Mouse (Mus musculus) midbrain, embryonic 15.5 days (tissue): Measurements from ENCODE around the gene Cd19. TPM values are rescaled to one million over a fixed set of nuclear protein-coding genes. Genes with fewer than 3 reads are reported as not detected.

Source experiments
- ATAC-seq: fragments of 200-750 bp; cut with Nextera tagmentation; replicated peaks from 2 replicates; pipeline ENCODE4 v1.8.0; 2017; ENCODE audit warnings: moderate TSS enrichment
- H3K27ac ChIP-seq: fragments of 300-500 bp; sonication (generic); 2 replicates; pipeline ENCODE4 v1.5.1; 2015; ENCODE audit warnings: mild to moderate bottlenecking, inconsistent platforms
- H3K27me3 ChIP-seq: fragments of 300-500 bp; sonication (generic); replicated peaks from 2 replicates; pipeline ENCODE4 v1.6.1; 2015; ENCODE audit warnings: inconsistent platforms
- H3K36me3 ChIP-seq: fragments of 300-500 bp; sonication (generic); replicated peaks from 2 replicates; pipeline ENCODE4 v1.6.1; 2015; ENCODE audit warnings: inconsistent platforms
- H3K4me1 ChIP-seq: fragments of 300-500 bp; sonication (generic); 2 replicates; pipeline ENCODE4 v1.6.1; 2015; ENCODE audit warnings: inconsistent platforms
- H3K4me2 ChIP-seq: fragments of 300-500 bp; sonication (generic); 2 replicates; pipeline ENCODE4 v1.6.1; 2015; ENCODE audit warnings: inconsistent platforms, mild to moderate bottlenecking, moderate library complexity
- H3K4me3 ChIP-seq: fragments of 300-500 bp; sonication (generic); 2 replicates; pipeline ENCODE4 v1.5.1; 2015; ENCODE audit warnings: mild to moderate bottlenecking, inconsistent platforms
- H3K9ac ChIP-seq: fragments of 300-500 bp; sonication (generic); 2 replicates; pipeline ENCODE4 v1.6.1; 2015; ENCODE audit warnings: mild to moderate bottlenecking, inconsistent platforms
- H3K9me3 ChIP-seq: fragments of 300-500 bp; sonication (generic); 2 replicates; pipeline ENCODE4 v1.6.1; 2016; ENCODE audit warnings: inconsistent platforms
- WGBS: fragments of 180-500 bp; shearing (Covaris S2); methylation state at CpG from one replicate; pipeline ENCODE4 v1.1.7; 2015; ENCODE audit warnings: mixed read lengths; 5-methylcytosine and 5-hydroxymethylcytosine counted together
- polyA plus RNA-seq: library from polyadenylated mRNA; unstranded; fragments of >200 nt; fragmentation: Nextera tagmentation; extraction: Ambion mirVana; gene quantifications from 2 replicates; pipeline ENCODE4 v1.2.1, GENCODE M21; 2015

The Cd19 gene
- polyA plus RNA-seq = 0.31 TPM in 1 of 2 replicates, not detected in the other

GRCm38 (mm10) chr7:126414725-126415124 lies at the start of gene Cd19:
Gene Cd19, minus strand, starts transcription at chr7:126414889.
- H3K4me3 ChIP-seq = no peak within 1 kb of the TSS
- H3K9me3 ChIP-seq = no peaks in the 10 kb centered on the region
- 93% methylated on average over 6 of the region's 6 CpGs for WGBS
- H3K9ac ChIP-seq = no peak within 1 kb of the TSS
- no peak for ATAC-seq
- H3K27me3 ChIP-seq = no peaks in the 10 kb centered on the region
- no peaks in the 10 kb centered on the region for H3K4me1 ChIP-seq
- no peak within 1 kb of the TSS for H3K27ac ChIP-seq
- H3K36me3 ChIP-seq = no peaks in the 10 kb centered on the region
- no peak within 1 kb of the TSS for H3K4me2 ChIP-seq

GRCm38 (mm10) chr7:126464121-126464520 lies 49.4 kb upstream of the Cd19 start:
- ATAC-seq = no peak
- H3K4me3 ChIP-seq = no peak overlapping the region
- H3K27ac ChIP-seq = no peak overlapping the region
- WGBS = 61% methylated on average over 4 of the region's 4 CpGs
- H3K27me3 ChIP-seq = 0 out of 2 replicates have a peak, but pooled peaks cover 3% of the 10 kb centered on the region
- H3K9me3 ChIP-seq = no peaks in the 10 kb centered on the region
- no peak overlapping the region for H3K4me2 ChIP-seq
- H3K36me3 ChIP-seq = peaks cover 21% of the 10 kb centered on the region; the same call in 1 of the 2 replicates
- no peaks in the 10 kb centered on the region for H3K4me1 ChIP-seq
- no peak overlapping the region for H3K9ac ChIP-seq

GRCm38 (mm10) chr7:126463547-126463946 lies 48.9 kb upstream of the Cd19 start:
- peaks cover 16% of the 10 kb centered on the region; the same call in 1 of the 2 replicates for H3K36me3 ChIP-seq
- 63% methylated on average over 4 of the region's 4 CpGs for WGBS
- H3K9me3 ChIP-seq = no peaks in the 10 kb centered on the region
- no peak overlapping the region for H3K9ac ChIP-seq
- no peaks in the 10 kb centered on the region for H3K4me1 ChIP-seq
- H3K4me2 ChIP-seq = no peak overlapping the region
- H3K27me3 ChIP-seq = 0 out of 2 replicates have a peak, but pooled peaks cover 3% of the 10 kb centered on the region
- no peak overlapping the region for H3K4me3 ChIP-seq
- ATAC-seq = no peak
- no peak overlapping the region for H3K27ac ChIP-seq

GRCm38 (mm10) chr7:126463004-126463403 lies 48.3 kb upstream of the Cd19 start, which contains the start of gene Atp2a1:
Gene Atp2a1, minus strand, starts transcription at chr7:126463108.
- ATAC-seq = no peak
- Histone ChIP-seq H3K27me3 (0 out of 2 replicates have a peak, but pooled peaks cover 3% of the 10 kb centered on the region), H3K4me1 (no peaks in the 10 kb centered on the region), H3K4me3 (no peak within 1 kb of the TSS), H3K9me3 (no peaks in the 10 kb centered on the region), H3K36me3 (peaks cover 11% of the 10 kb centered on the region; the same call in 1 of the 2 replicates), H3K27ac (no peak within 1 kb of the TSS), H3K4me2 (no peak within 1 kb of the TSS), H3K9ac (no peak within 1 kb of the TSS)
- 48% methylated on average over 5 of the region's 5 CpGs for WGBS

- Histone ChIP-seq H3K4me2 (no peak overlapping the region), H3K9me3 (no peaks in the 10 kb centered on the region), H3K27me3 (0 out of 2 replicates have a peak, but pooled peaks cover 3% of the 10 kb centered on the region), H3K4me3 (no peak overlapping the region), H3K36me3 (no peaks in the 10 kb centered on the region), H3K4me1 (no peaks in the 10 kb centered on the region), H3K9ac (no peak overlapping the region), H3K27ac (no peak overlapping the region)
- 56% methylated on average over 3 of the region's 3 CpGs for WGBS
- no peak for ATAC-seq
Measured at GRCm38 (mm10) chr7:126461626-126462025, 46.9 kb upstream of the Cd19 start.

- H3K4me1 ChIP-seq = no peaks in the 10 kb centered on the region
- ATAC-seq = no peak
- H3K27me3 ChIP-seq = 0 out of 2 replicates have a peak, but pooled peaks cover 3% of the 10 kb centered on the region
- H3K4me3 ChIP-seq = no peak overlapping the region
- H3K9ac ChIP-seq = no peak overlapping the region
- no peak overlapping the region for H3K27ac ChIP-seq
- no peaks in the 10 kb centered on the region for H3K36me3 ChIP-seq
- no peak overlapping the region for H3K4me2 ChIP-seq
- 58% methylated on average over 10 of the region's 10 CpGs for WGBS
- H3K9me3 ChIP-seq = no peaks in the 10 kb centered on the region
Measured at GRCm38 (mm10) chr7:126460623-126461399, 46.1 kb upstream of the Cd19 start.

GRCm38 (mm10) chr7:126458844-126459618 lies 44.3 kb upstream of the Cd19 start:
- 0 out of 2 replicates have a peak, but pooled peaks cover 3% of the 10 kb centered on the region for H3K27me3 ChIP-seq
- H3K9ac ChIP-seq = no peak overlapping the region
- 79% methylated on average over 11 of the region's 11 CpGs for WGBS
- H3K9me3 ChIP-seq = no peaks in the 10 kb centered on the region
- no peak overlapping the region for H3K4me2 ChIP-seq
- H3K4me3 ChIP-seq = no peak overlapping the region
- H3K27ac ChIP-seq = no peak overlapping the region
- no peak for ATAC-seq
- no peaks in the 10 kb centered on the region for H3K36me3 ChIP-seq
- H3K4me1 ChIP-seq = no peaks in the 10 kb centered on the region

GRCm38 (mm10) chr7:126458225-126458624 lies 43.5 kb upstream of the Cd19 start:
- Histone ChIP-seq H3K27me3 (0 out of 2 replicates have a peak, but pooled peaks cover 3% of the 10 kb centered on the region), H3K36me3 (no peaks in the 10 kb centered on the region), H3K9me3 (no peaks in the 10 kb centered on the region), H3K27ac (no peak overlapping the region), H3K9ac (no peak overlapping the region), H3K4me1 (no peaks in the 10 kb centered on the region), H3K4me2 (no peak overlapping the region), H3K4me3 (no peak overlapping the region)
- 81% methylated on average over 5 of the region's 5 CpGs for WGBS
- ATAC-seq = no peak

- Histone ChIP-seq H3K4me2 (no peak overlapping the region), H3K36me3 (no peaks in the 10 kb centered on the region), H3K4me3 (no peak overlapping the region), H3K27me3 (no peaks in the 10 kb centered on the region), H3K4me1 (no peaks in the 10 kb centered on the region), H3K27ac (no peak overlapping the region), H3K9me3 (no peaks in the 10 kb centered on the region), H3K9ac (no peak overlapping the region)
- no peak for ATAC-seq
- 90% methylated on average over 17 of the region's 17 CpGs for WGBS
Measured at GRCm38 (mm10) chr7:126456382-126457266, 41.9 kb upstream of the Cd19 start.

- H3K4me3 ChIP-seq = no peak overlapping the region
- no peak overlapping the region for H3K27ac ChIP-seq
- no peaks in the 10 kb centered on the region for H3K27me3 ChIP-seq
- ATAC-seq = no peak
- no peaks in the 10 kb centered on the region for H3K9me3 ChIP-seq
- H3K36me3 ChIP-seq = no peaks in the 10 kb centered on the region
- WGBS = 74% methylated on average over 2 of the region's 2 CpGs
- H3K4me2 ChIP-seq = no peak overlapping the region
- H3K4me1 ChIP-seq = no peaks in the 10 kb centered on the region
- H3K9ac ChIP-seq = no peak overlapping the region
Measured at GRCm38 (mm10) chr7:126455242-126455641, 40.6 kb upstream of the Cd19 start.

GRCm38 (mm10) chr7:126453861-126454260 lies 39.2 kb upstream of the Cd19 start:
- Histone ChIP-seq H3K36me3 (no peaks in the 10 kb centered on the region), H3K27ac (no peak overlapping the region), H3K4me2 (no peak overlapping the region), H3K27me3 (no peaks in the 10 kb centered on the region), H3K9ac (no peak overlapping the region), H3K9me3 (no peaks in the 10 kb centered on the region), H3K4me3 (no peak overlapping the region), H3K4me1 (no peaks in the 10 kb centered on the region)
- 80% methylated on average over 7 of the region's 7 CpGs for WGBS
- ATAC-seq = no peak
